Mouse (Mus musculus): Measurements from ENCODE around the gene Anks1. TPM values are rescaled to one million over a fixed set of nuclear protein-coding genes. Genes with fewer than 3 reads are reported as not detected.

Anks1 gene
- polyA plus RNA-seq, 1 experiment = 16.1 TPM

GRCm38 (mm10) chr17:27931826-27932225 is 22.7 kb downstream of the Anks1 start:
- H3K4me3 ChIP-seq (ENCODE audit: control insufficient read depth, low read depth, low read length) = no peak overlapping the region
- no peaks in the 10 kb centered on the region for H3K27me3 ChIP-seq (ENCODE audit: control insufficient read depth, insufficient read depth, low read length)
- TF ChIP-seq POLR2A (IDR thresholded peaks at IDR 0.05; ENCODE audit: control insufficient read depth, low read depth, low read length) (no peak), CTCF (IDR thresholded peaks at IDR 0.05; ENCODE audit: control insufficient read depth, insufficient read depth, insufficient replicate concordance, low read depth, low read length) (no peak)
- H3K36me3 ChIP-seq (ENCODE audit: control insufficient read depth, insufficient read depth, low read length) = no peaks in the 10 kb centered on the region
- no peaks in the 10 kb centered on the region for H3K4me1 ChIP-seq (ENCODE audit: control insufficient read depth, insufficient read depth, low read length)
- no peak overlapping the region for H3K27ac ChIP-seq (ENCODE audit: control insufficient read depth, insufficient read depth, low read depth, low read length)

GRCm38 (mm10) chr17:27934136-27934910 is 25.2 kb downstream of the Anks1 start:
- Histone ChIP-seq H3K4me1 (ENCODE audit: control insufficient read depth, insufficient read depth, low read length) (no peaks in the 10 kb centered on the region), H3K27me3 (ENCODE audit: control insufficient read depth, insufficient read depth, low read length) (no peaks in the 10 kb centered on the region), H3K27ac (ENCODE audit: control insufficient read depth, insufficient read depth, low read depth, low read length) (no peak overlapping the region), H3K36me3 (ENCODE audit: control insufficient read depth, insufficient read depth, low read length) (no peaks in the 10 kb centered on the region), H3K4me3 (ENCODE audit: control insufficient read depth, low read depth, low read length) (peak overlapping the region; percentile 46)
- TF ChIP-seq CTCF (IDR thresholded peaks at IDR 0.05; ENCODE audit: control insufficient read depth, insufficient read depth, insufficient replicate concordance, low read depth, low read length) (no peak), POLR2A (IDR thresholded peaks at IDR 0.05; ENCODE audit: control insufficient read depth, low read depth, low read length) (no peak)

GRCm38 (mm10) chr17:27935091-27935490 is 26.0 kb downstream of the Anks1 start:
- Histone ChIP-seq H3K36me3 (ENCODE audit: control insufficient read depth, insufficient read depth, low read length) (no peaks in the 10 kb centered on the region), H3K4me1 (ENCODE audit: control insufficient read depth, insufficient read depth, low read length) (no peaks in the 10 kb centered on the region), H3K27me3 (ENCODE audit: control insufficient read depth, insufficient read depth, low read length) (no peaks in the 10 kb centered on the region), H3K4me3 (ENCODE audit: control insufficient read depth, low read depth, low read length) (no peak overlapping the region), H3K27ac (ENCODE audit: control insufficient read depth, insufficient read depth, low read depth, low read length) (no peak overlapping the region)
- no peak for TF ChIP-seq POLR2A (IDR thresholded peaks at IDR 0.05; ENCODE audit: control insufficient read depth, low read depth, low read length)
- TF ChIP-seq CTCF (IDR thresholded peaks at IDR 0.05; ENCODE audit: control insufficient read depth, insufficient read depth, insufficient replicate concordance, low read depth, low read length) = no peak

GRCm38 (mm10) chr17:27937054-27937615 is 28.0 kb downstream of the Anks1 start:
- Histone ChIP-seq H3K27ac (ENCODE audit: control insufficient read depth, insufficient read depth, low read depth, low read length) (no peak overlapping the region), H3K36me3 (ENCODE audit: control insufficient read depth, insufficient read depth, low read length) (no peaks in the 10 kb centered on the region), H3K4me1 (ENCODE audit: control insufficient read depth, insufficient read depth, low read length) (peaks cover 5% of the 10 kb centered on the region; the same call in 1 of the 2 replicates), H3K27me3 (ENCODE audit: control insufficient read depth, insufficient read depth, low read length) (no peaks in the 10 kb centered on the region), H3K4me3 (ENCODE audit: control insufficient read depth, low read depth, low read length) (no peak overlapping the region)
- no peak for TF ChIP-seq CTCF (IDR thresholded peaks at IDR 0.05; ENCODE audit: control insufficient read depth, insufficient read depth, insufficient replicate concordance, low read depth, low read length)
- TF ChIP-seq POLR2A (IDR thresholded peaks at IDR 0.05; ENCODE audit: control insufficient read depth, low read depth, low read length) = no peak

GRCm38 (mm10) chr17:27938121-27938754 is 29.1 kb downstream of the Anks1 start:
- TF ChIP-seq CTCF (IDR thresholded peaks at IDR 0.05; ENCODE audit: control insufficient read depth, insufficient read depth, insufficient replicate concordance, low read depth, low read length) (no peak), POLR2A (IDR thresholded peaks at IDR 0.05; ENCODE audit: control insufficient read depth, low read depth, low read length) (no peak)
- no peaks in the 10 kb centered on the region for H3K27me3 ChIP-seq (ENCODE audit: control insufficient read depth, insufficient read depth, low read length)
- H3K4me1 ChIP-seq (ENCODE audit: control insufficient read depth, insufficient read depth, low read length) = peaks cover 5% of the 10 kb centered on the region; the same call in 1 of the 2 replicates
- no peak overlapping the region for H3K27ac ChIP-seq (ENCODE audit: control insufficient read depth, insufficient read depth, low read depth, low read length)
- no peak overlapping the region for H3K4me3 ChIP-seq (ENCODE audit: control insufficient read depth, low read depth, low read length)
- H3K36me3 ChIP-seq (ENCODE audit: control insufficient read depth, insufficient read depth, low read length) = no peaks in the 10 kb centered on the region

GRCm38 (mm10) chr17:27939028-27939427 is 29.9 kb downstream of the Anks1 start:
- Histone ChIP-seq H3K4me3 (ENCODE audit: control insufficient read depth, low read depth, low read length) (no peak overlapping the region), H3K27ac (ENCODE audit: control insufficient read depth, insufficient read depth, low read depth, low read length) (no peak overlapping the region), H3K4me1 (ENCODE audit: control insufficient read depth, insufficient read depth, low read length) (peaks cover 5% of the 10 kb centered on the region; the same call in 1 of the 2 replicates), H3K36me3 (ENCODE audit: control insufficient read depth, insufficient read depth, low read length) (no peaks in the 10 kb centered on the region), H3K27me3 (ENCODE audit: control insufficient read depth, insufficient read depth, low read length) (no peaks in the 10 kb centered on the region)
- TF ChIP-seq POLR2A (IDR thresholded peaks at IDR 0.05; ENCODE audit: control insufficient read depth, low read depth, low read length) (no peak), CTCF (IDR thresholded peaks at IDR 0.05; ENCODE audit: control insufficient read depth, insufficient read depth, insufficient replicate concordance, low read depth, low read length) (no peak)

- H3K4me3 ChIP-seq (ENCODE audit: control insufficient read depth, low read depth, low read length) = no peak overlapping the region
- H3K4me1 ChIP-seq (ENCODE audit: control insufficient read depth, insufficient read depth, low read length) = peaks cover 5% of the 10 kb centered on the region; the same call in 1 of the 2 replicates
- no peaks in the 10 kb centered on the region for H3K36me3 ChIP-seq (ENCODE audit: control insufficient read depth, insufficient read depth, low read length)
- H3K27me3 ChIP-seq (ENCODE audit: control insufficient read depth, insufficient read depth, low read length) = no peaks in the 10 kb centered on the region
- TF ChIP-seq CTCF (IDR thresholded peaks at IDR 0.05; ENCODE audit: control insufficient read depth, insufficient read depth, insufficient replicate concordance, low read depth, low read length) = no peak
- TF ChIP-seq POLR2A (IDR thresholded peaks at IDR 0.05; ENCODE audit: control insufficient read depth, low read depth, low read length) = no peak
- no peak overlapping the region for H3K27ac ChIP-seq (ENCODE audit: control insufficient read depth, insufficient read depth, low read depth, low read length)
These were observed 31.2 kb downstream of the Anks1 start for GRCm38 (mm10) chr17:27940352-27940751.
